Mouse (Mus musculus) olfactory bulb, adult 2 months (tissue): ENCODE results near the gene Chchd6. TPM values are rescaled to one million over a fixed set of nuclear protein-coding genes. Genes with fewer than 3 reads are reported as not detected.

ENCODE experiments used
- H3K27ac ChIP-seq: fragments of 200-500 bp; 2 replicates; pipeline ENCODE4 v1.5.1; 2012; ENCODE audit warnings: low read depth, low read length; ENCODE audit not compliant: insufficient read depth
- H3K4me1 ChIP-seq: fragments of 200-500 bp; 2 replicates; pipeline ENCODE4 v1.6.1; 2012; ENCODE audit warnings: low read length; ENCODE audit not compliant: control insufficient read depth, insufficient read depth
- H3K4me3 ChIP-seq: fragments of 200-500 bp; 2 replicates; pipeline ENCODE4 v1.5.1; 2012; ENCODE audit warnings: mild to moderate bottlenecking, low read depth, low read length, moderate library complexity; ENCODE audit not compliant: insufficient read depth
- CTCF ChIP-seq: fragments of 200-500 bp; IDR thresholded peaks from 2 replicates; pipeline ENCODE4 v1.5.1; 2012; ENCODE audit warnings: low read depth, mild to moderate bottlenecking, low read length, moderate library complexity; ENCODE audit not compliant: insufficient read depth
- POLR2A ChIP-seq: fragments of 200-500 bp; IDR thresholded peaks from 2 replicates; pipeline ENCODE4 v1.6.1; 2012; ENCODE audit warnings: mild to moderate bottlenecking, low read depth, low read length, moderate library complexity; ENCODE audit not compliant: insufficient read depth
- WGBS: fragments of 180-500 bp; shearing (Covaris S2); methylation state at CpG from one replicate; pipeline ENCODE4 v1.1.7; 2018; 5-methylcytosine and 5-hydroxymethylcytosine counted together
- polyA plus RNA-seq: library from polyadenylated mRNA; stranded (reverse); fragments of >200 nt; gene quantifications from 2 replicates; pipeline ENCODE4 v1.2.4, GENCODE M21; 2012; ENCODE audit warnings: low replicate concordance; ENCODE audit not compliant: missing spikeins, insufficient read depth, insufficient read length

Gene Chchd6
- polyA plus RNA-seq, 1 experiment: not detected

DNA sequence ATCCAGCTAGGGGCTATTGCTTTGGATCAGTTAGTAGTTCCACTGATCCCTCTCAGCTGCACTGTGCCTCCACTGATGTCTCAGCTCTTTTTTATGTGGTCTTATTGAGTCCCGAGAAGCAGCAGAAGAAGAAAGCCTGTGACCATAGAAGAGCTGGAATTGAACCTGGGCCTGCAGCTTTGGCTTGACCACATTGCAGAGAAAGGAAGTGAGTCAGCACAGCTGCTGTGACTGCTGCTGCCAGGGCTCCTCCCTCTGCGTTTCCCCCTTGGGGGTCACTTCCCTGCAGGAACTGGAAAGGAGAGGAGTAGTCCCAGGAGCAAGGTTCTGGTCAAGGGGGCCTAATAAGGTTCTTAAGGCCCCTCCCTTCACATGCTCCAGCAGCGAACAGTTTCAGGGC, 231.1 kb downstream of the Chchd6 start:
- peaks cover 29% of the 10 kb centered on the region for H3K4me1 ChIP-seq
- H3K4me3 ChIP-seq: no peak overlapping the region
- no peak overlapping the region for H3K27ac ChIP-seq
- TF ChIP-seq CTCF (no peak), POLR2A (no peak)
- WGBS: 77% methylated on average over 3 of the region's 3 CpGs

DNA sequence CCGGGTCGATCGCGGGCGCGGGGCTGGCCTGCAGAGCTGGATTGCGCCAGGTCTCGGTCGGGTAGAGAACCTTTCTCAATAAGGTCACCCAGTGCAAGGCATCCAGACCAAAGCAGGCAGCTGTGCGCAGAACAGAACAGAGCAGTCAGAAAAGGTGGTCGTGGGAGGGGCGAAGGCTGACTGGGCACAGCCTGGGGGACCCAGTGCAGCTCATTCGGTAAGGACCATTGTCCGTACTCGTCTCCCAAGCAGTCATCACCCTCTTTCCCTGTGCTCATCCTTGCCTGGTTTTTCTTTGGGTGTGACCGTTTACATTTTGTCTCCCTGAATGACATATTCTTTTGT, 232.4 kb downstream of the Chchd6 start:
- peaks cover 35% of the 10 kb centered on the region for H3K4me1 ChIP-seq
- TF ChIP-seq CTCF (no peak), POLR2A (no peak)
- peak overlapping the region; percentile 43 for H3K4me3 ChIP-seq
- 15% methylated on average over 16 of the region's 16 CpGs for WGBS
- H3K27ac ChIP-seq: no peak overlapping the region

DNA sequence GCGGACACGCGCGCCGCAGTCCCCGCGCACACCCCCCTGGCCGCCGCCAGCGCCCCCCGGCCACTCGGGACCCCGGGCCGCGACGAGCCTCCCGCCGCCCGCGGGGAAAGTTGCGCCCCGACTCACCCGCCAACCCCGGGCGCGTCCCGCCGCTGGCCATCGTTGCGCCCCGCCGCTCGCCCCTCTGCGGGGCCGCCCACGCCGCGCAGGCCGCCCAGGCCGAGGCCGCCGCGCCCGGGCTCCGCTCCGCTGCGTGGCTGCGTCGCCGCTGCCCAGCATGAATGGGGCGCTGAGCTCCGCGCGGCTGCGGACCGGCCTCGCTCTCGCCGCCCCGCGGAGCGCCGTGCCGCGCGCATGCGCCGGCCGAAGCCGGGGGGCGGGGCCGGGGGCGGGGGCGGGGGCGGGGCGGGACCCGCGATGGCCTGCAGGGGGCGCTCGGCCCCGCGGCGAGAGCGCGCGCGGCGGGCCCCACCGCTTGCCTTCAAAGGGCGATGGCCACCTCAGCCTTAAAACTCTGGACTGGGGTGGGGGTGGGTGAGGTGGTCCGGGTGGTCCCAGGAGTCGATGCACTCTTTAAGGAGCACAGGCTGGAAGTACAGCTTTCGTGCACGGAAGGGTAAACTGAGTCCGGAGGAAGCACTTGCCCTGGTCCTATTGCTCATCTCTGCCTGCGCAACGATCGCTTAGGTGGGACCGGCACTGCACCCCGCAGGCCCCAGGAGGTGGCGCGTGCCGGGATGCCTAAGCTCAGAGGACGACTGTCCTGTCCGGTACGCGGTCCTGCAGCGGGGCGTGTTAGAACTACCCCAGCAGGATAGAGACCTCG, 233.0 kb downstream of the Chchd6 start, which contains the start of gene Plxna1:
Plxna1 (minus strand) TSS at position 340 of the 826 bp plus-strand sequence.
- Histone ChIP-seq H3K4me1 (peaks cover 35% of the 10 kb centered on the region), H3K4me3 (peak within 1 kb of the TSS; percentile 90), H3K27ac (no peak within 1 kb of the TSS)
- TF ChIP-seq POLR2A (peak; percentile 45; the same call in 1 of the 2 replicates), CTCF (peak; percentile 56; the same call in 1 of the 2 replicates)
- 5% methylated on average over 110 of the region's 110 CpGs for WGBS

DNA sequence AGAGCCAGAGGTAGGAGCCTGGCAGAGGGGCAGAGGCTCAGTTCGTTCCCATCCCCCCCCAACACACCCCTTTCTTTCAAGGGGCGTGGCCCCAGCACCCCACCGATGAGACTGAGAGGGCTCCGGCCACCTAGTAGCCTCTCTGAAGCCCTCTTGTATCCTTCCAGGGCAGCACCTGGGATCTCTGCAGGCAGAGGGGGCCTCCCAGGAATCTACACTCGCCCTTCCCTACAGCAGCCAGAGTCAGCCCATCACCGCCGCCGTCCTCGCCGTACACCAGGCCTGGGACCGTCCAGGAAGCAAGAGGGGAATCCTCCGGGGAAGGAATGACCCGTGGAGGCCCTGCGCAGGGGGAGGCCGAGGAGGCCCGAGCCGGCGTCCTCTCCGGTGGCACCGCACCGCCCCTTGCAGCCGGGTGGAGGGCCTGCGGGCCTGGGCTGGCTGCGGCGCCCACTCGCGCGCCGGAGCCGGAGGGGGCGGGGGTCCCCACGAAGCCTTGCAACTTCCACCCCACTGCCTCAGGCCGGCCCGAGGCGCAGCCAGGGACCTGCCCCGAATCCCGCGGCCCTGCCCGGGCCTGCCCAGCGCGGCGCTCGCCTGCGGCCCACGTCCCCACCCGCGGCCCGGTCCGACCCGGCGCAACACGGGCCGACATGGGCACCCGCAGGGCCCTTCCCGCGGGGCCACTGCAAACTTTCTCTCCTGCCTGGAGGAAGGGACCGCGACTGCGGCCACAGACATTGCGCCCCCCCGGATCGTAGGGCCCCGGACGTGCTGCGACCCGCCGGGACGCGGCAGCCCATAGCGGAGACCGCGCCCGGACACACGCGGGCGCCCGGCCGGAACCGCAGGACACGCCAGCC, 233.8 kb downstream of the Chchd6 start:
- WGBS: under 1% methylated on average over 80 of the region's 80 CpGs
- no peak for TF ChIP-seq POLR2A
- no peak for TF ChIP-seq CTCF
- Histone ChIP-seq H3K4me3 (peak overlapping the region; percentile 90), H3K4me1 (peaks cover 39% of the 10 kb centered on the region), H3K27ac (no peak overlapping the region)

DNA sequence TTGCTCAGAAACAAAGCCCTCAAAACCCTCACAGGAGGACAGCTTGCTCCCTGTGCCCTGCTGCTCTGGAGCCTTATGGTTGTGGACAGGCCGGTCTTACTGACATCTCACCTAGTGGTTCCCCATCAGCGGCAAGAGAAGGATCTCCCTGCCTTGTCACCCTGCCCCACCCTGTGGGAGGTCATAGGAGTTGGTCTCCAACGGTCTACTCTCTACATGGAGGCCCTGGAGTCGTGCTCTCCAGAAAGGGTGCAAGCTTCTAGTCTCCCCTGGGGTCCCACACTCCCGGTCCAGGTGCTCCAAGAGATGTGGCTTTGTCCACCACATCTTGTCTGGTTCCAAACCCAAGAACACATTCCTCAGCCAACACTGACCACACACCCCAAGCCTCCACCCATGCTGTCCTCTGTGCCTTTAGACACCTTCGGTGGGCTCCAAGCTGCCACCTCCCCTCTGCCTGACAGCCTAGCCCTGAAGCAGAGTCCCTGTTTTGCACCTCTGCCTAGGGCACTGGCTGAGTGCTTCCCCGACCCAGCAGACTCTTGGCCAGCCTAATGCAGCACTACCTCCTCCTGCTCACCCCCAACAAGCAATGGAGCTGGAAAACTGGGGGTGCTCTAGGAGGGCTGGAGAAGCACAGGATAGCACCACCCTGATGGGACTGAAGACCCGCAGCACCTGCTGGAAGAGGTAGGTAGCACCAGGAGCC, 234.6 kb downstream of the Chchd6 start:
- Histone ChIP-seq H3K4me3 (peak overlapping the region; percentile 90), H3K4me1 (peaks cover 39% of the 10 kb centered on the region), H3K27ac (no peak overlapping the region)
- TF ChIP-seq POLR2A (no peak), CTCF (no peak)
- WGBS: 59% methylated on average over 8 of the region's 8 CpGs

DNA sequence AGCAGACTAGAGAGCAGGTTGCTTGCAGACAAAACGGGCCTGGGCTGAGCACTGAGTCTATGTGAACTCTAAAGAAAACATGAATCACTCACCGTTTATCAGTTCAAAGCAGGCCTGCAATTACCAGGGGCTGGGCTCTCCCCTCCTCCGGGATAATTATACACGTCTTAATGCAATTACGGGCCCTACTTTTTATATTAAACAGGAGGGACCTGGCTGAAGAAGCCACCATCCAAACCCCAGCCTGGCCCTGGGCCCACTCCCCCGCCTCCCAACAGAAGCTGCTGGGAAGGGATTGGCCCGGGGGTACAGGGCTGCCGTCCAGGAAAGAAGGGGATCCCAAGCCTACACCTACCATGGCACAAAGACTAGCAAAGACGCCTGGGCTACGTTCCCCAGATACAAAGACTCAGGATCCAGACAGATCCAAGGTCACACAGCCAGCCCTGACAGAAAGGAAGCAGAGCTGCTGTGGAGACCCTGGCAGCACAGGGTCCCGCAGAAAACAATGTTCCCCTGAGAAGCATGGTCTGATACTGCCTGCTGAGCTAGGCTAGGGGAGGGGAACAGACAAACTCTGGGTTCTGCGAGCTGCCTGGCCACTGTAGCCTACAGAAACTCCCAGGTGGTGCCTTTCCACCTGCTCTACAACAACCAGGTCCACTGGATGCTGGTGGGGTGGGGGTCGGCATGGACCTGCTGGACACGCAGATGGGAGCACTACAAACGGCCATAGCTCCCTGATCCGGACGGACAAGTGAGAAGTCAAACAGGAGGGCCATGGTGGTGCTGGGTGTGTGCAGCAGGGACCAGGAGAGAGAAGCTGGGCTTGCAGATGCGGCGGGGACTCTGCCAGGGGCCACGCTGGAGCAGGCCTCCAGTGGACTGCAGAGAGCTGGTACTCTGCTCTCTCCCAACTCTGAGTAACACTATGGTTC, 235.4 kb downstream of the Chchd6 start:
- peaks cover 42% of the 10 kb centered on the region for H3K4me1 ChIP-seq
- TF ChIP-seq POLR2A: no peak
- TF ChIP-seq CTCF: no peak
- 51% methylated on average over 20 of the region's 20 CpGs for WGBS
- no peak overlapping the region for H3K27ac ChIP-seq
- 0 out of 2 replicates have a peak overlapping the region, but pooled peaks have one; percentile 0 for H3K4me3 ChIP-seq

DNA sequence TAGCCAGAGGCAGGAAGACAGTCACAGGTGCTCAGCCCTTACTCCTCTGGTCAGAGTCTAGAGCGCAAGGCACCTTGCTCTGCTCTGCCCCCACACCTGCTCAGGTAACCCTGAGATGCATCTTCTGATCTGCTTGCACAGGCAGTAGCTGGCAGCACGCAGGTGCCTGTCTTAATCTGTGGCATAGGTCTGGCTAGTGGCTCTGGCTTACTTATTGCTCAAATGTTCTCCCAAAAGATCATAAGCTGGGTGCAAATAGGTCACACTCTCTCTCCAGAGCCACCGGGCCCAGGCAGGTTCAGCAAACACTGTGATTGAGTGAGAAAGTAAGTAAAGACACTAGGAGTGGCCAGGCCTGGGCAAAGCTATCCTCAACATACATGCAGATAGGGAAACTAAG, 236.3 kb downstream of the Chchd6 start:
- Histone ChIP-seq H3K4me1 (peaks cover 45% of the 10 kb centered on the region), H3K4me3 (no peak overlapping the region), H3K27ac (no peak overlapping the region)
- TF ChIP-seq POLR2A (no peak), CTCF (no peak)
- 91% methylated on average over 3 of the region's 3 CpGs for WGBS

DNA sequence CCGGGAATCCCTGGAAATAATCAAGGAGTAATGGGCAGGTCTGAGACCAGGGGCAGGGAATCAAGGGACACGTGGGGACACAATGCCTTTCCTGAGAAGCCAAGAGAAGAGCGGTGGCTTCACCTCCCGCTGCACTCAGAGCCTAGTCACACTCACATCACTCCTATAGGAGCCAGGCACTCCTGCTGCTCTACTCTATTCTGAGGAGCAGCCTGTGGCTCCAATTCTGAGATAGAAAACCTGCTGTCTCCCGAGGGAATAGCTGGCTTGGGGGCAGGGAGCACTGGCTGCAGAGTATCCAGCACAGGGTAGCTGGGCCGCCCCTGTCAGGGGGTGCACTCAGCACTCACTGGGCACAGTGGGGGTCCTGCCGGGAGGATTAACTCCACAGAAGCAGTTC, 239.8 kb downstream of the Chchd6 start:
- no peak overlapping the region for H3K4me3 ChIP-seq
- H3K27ac ChIP-seq: no peak overlapping the region
- WGBS: 74% methylated on average over 7 of the region's 7 CpGs
- TF ChIP-seq POLR2A: no peak
- no peak for TF ChIP-seq CTCF
- H3K4me1 ChIP-seq: peaks cover 45% of the 10 kb centered on the region
